Mouse (Mus musculus): ENCODE measurements around the gene Tns1.
"Not testable (repeated sequence)": the region's sequence is repeated elsewhere in the genome, so short reads cannot be mapped to it uniquely, and the experiment has no call there.

DNA sequence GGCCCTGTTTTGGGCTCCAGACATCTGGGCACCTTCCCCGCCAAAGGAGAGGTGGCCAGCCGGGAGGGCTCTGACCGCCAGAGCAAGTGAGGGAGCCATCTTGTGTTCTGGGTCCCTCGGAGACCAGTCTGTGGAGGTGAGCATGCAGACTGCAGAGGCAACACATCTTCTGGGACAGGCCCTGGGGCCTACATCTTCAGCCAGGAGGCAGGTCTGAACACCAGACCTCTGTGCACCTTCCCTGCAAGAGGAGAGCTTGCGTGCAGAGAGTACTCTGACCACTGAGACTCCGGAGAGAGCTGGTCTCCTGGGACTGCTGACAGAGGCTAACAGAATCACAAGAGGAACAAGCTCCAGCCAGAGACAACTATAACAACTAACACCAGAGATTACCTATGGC, 228.8 kb downstream of the Tns1 start:
- TF ChIP-seq POLR2A (IDR thresholded peaks at IDR 0.05; ENCODE audit: insufficient read length, low read depth); MAX (IDR thresholded peaks at IDR 0.05; ENCODE audit: low read depth); POLR2AphosphoS2 (IDR thresholded peaks at IDR 0.05; ENCODE audit: insufficient read length, low read depth); MYOD1 (IDR thresholded peaks at IDR 0.05; ENCODE audit: control insufficient read depth in 1 of 3, insufficient read length in 2 of 3, low read depth in 2 of 3); TCF12 (IDR thresholded peaks at IDR 0.05; ENCODE audit: insufficient read depth, poor library complexity, severe bottlenecking); USF1 (IDR thresholded peaks at IDR 0.05; ENCODE audit: low read depth); E2F4 (IDR thresholded peaks at IDR 0.05; ENCODE audit: insufficient read depth); REST (IDR thresholded peaks at IDR 0.05; ENCODE audit: insufficient read depth, insufficient read length); CEBPB (IDR thresholded peaks at IDR 0.05; ENCODE audit: insufficient read depth, poor library complexity, severe bottlenecking); SRF (IDR thresholded peaks at IDR 0.05; ENCODE audit: control insufficient read depth, insufficient read length, low read depth); TCF3 (IDR thresholded peaks at IDR 0.05; ENCODE audit: insufficient read length, low read depth); MYOG (IDR thresholded peaks at IDR 0.05; ENCODE audit: control insufficient read depth in 1 of 3, insufficient read depth in 1 of 3, insufficient read length in 2 of 3, low read depth in 2 of 3): not testable (repeated sequence)
